Mouse (Mus musculus) limb, embryonic 11.5 days (tissue): ENCODE data around the gene Vsig2. TPM values are rescaled to one million over a fixed set of nuclear protein-coding genes. Genes with fewer than 3 reads are reported as not detected.
A peak's percentile ranks its signal among the peaks of the same experiment; 100 is the strongest.

ENCODE experiments used
- ATAC-seq: fragments of 200-750 bp; cut with Nextera tagmentation; 2 replicates; pipeline ENCODE4 v1.8.0; 2017; ENCODE audit warnings: low read depth; ENCODE audit not compliant: insufficient number of reproducible peaks, low FRiP score, low TSS enrichment
- DNase-seq: peaks from one replicate; pipeline ENCODE4 v3.0.0-alpha.2; 2015; ENCODE audit warnings: low spot score
- H3K27ac ChIP-seq: fragments of 300-500 bp; sonication (generic); replicated peaks from 2 replicates; pipeline ENCODE4 v1.5.1; 2014; ENCODE audit warnings: low read depth, mild to moderate bottlenecking, low read length
- H3K27me3 ChIP-seq: fragments of 300-500 bp; sonication (generic); 2 replicates; pipeline ENCODE4 v1.6.1; 2014; ENCODE audit warnings: mild to moderate bottlenecking, low read length, mixed read lengths; ENCODE audit not compliant: control insufficient read depth, insufficient read depth
- H3K36me3 ChIP-seq: fragments of 300-500 bp; sonication (generic); 2 replicates; pipeline ENCODE4 v1.6.1; 2014; ENCODE audit warnings: mild to moderate bottlenecking, low read length, moderate library complexity, mixed read lengths; ENCODE audit not compliant: control insufficient read depth, insufficient read depth
- H3K4me1 ChIP-seq: fragments of 300-500 bp; sonication (generic); 2 replicates; pipeline ENCODE4 v1.6.1; 2014; ENCODE audit warnings: low read length, mixed read lengths; ENCODE audit not compliant: control insufficient read depth, insufficient read depth
- H3K4me2 ChIP-seq: fragments of 300-500 bp; sonication (generic); 2 replicates; pipeline ENCODE4 v1.6.1; 2014; ENCODE audit warnings: low read depth, mild to moderate bottlenecking, moderate library complexity; ENCODE audit not compliant: severe bottlenecking
- H3K4me3 ChIP-seq: fragments of 300-500 bp; sonication (generic); 2 replicates; pipeline ENCODE4 v1.5.1; 2014; ENCODE audit warnings: low read depth, low read length
- H3K9ac ChIP-seq: fragments of 300-500 bp; sonication (generic); 2 replicates; pipeline ENCODE4 v1.6.1; 2014; ENCODE audit warnings: mild to moderate bottlenecking, low read length
- H3K9me3 ChIP-seq: fragments of 300-500 bp; sonication (generic); 2 replicates; pipeline ENCODE4 v1.6.1; 2016; ENCODE audit warnings: low read length; ENCODE audit not compliant: control insufficient read depth
- WGBS: fragments of 180-500 bp; shearing (Covaris S2); extraction: QIAGEN DNeasy Blood & Tissue Kit; methylation state at CpG from one replicate; pipeline ENCODE4 v1.1.7; 2014; 5-methylcytosine and 5-hydroxymethylcytosine counted together
- polyA plus RNA-seq: library from polyadenylated mRNA; unstranded; fragments of >200 nt; fragmentation: Nextera tagmentation; extraction: Ambion mirVana; gene quantifications from 2 replicates; pipeline ENCODE4 v1.2.1, GENCODE M21; 2014

The Vsig2 gene
- polyA plus RNA-seq, 1 experiment from 2014 or later = 0.87 TPM

GRCm38 (mm10) chr9:37512097-37512496 is 27.0 kb upstream of the Vsig2 start:
- ATAC-seq = no peak

DNA sequence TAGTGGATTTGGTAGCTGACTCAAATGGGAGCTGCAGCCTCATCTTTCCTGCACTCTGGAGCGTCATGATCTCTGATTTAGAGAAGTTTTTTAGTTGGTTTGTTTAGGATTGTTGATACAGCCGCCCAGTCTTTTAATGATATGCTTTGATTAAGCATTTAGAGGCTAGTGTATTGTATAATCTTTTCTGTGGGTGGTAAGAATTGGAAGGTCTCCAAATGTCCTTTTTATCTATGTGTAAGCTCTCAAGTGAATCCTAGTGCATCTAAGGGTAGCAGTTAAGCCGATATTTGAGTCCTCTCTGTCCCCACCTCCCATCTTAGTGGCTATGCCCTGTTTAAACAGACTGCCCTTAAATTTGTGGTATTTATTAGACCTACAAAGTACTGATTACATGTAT is 24.6 kb upstream of the Vsig2 start:
- no peaks in the 10 kb centered on the region for H3K9me3 ChIP-seq
- no peak overlapping the region for H3K9ac ChIP-seq
- ATAC-seq = no peak
- H3K4me1 ChIP-seq = no peaks in the 10 kb centered on the region
- no peaks in the 10 kb centered on the region for H3K27me3 ChIP-seq
- no peak overlapping the region for H3K4me2 ChIP-seq
- no peak overlapping the region for H3K27ac ChIP-seq
- no peaks in the 10 kb centered on the region for H3K36me3 ChIP-seq
- WGBS = 91% methylated on average over 3 of the region's 3 CpGs
- DNase-seq = no peak
- no peak overlapping the region for H3K4me3 ChIP-seq

More at GRCm38 (mm10) chr9:37512097-37512496, 27.0 kb upstream of the Vsig2 start:
- Histone ChIP-seq H3K4me1 (no peaks in the 10 kb centered on the region), H3K9me3 (no peaks in the 10 kb centered on the region), H3K9ac (no peak overlapping the region), H3K27me3 (no peaks in the 10 kb centered on the region), H3K36me3 (no peaks in the 10 kb centered on the region), H3K4me3 (no peak overlapping the region), H3K4me2 (no peak overlapping the region), H3K27ac (no peak overlapping the region)
- 84% methylated on average over 2 of the region's 2 CpGs for WGBS
- no peak for DNase-seq

GRCm38 (mm10) chr9:37517467-37517866 is 21.6 kb upstream of the Vsig2 start:
- no peak overlapping the region for H3K4me2 ChIP-seq
- no peak overlapping the region for H3K9ac ChIP-seq
- H3K9me3 ChIP-seq = no peaks in the 10 kb centered on the region
- H3K27me3 ChIP-seq = no peaks in the 10 kb centered on the region
- H3K4me1 ChIP-seq = no peaks in the 10 kb centered on the region
- H3K36me3 ChIP-seq = no peaks in the 10 kb centered on the region; the same call in 1 of the 2 replicates
- DNase-seq = no peak
- no peak for ATAC-seq
- no peak overlapping the region for H3K27ac ChIP-seq
- H3K4me3 ChIP-seq = no peak overlapping the region
- WGBS = 78% methylated on average over 1 of the region's 1 CpGs

DNA sequence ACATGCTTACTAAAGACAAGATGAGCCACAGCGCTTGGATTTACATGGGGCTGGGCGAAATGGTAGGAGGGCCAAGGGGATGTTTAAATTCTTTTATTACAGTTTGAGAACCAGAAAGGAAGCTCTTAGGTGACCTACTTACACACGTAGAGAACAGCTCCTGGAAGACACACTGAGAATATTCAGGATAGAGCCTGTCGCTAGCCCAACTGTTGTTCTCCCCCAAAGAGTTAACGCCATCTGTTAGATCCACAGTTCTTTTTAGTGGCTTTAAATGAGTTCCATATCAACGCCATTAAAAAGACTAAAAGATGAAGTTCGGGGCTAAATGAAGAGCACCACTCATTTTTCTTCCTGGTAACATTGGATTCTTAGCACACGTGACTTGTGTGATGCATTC is 20.1 kb upstream of the Vsig2 start:
- Histone ChIP-seq H3K9ac (no peak overlapping the region), H3K9me3 (no peaks in the 10 kb centered on the region), H3K4me2 (no peak overlapping the region), H3K27ac (no peak overlapping the region), H3K4me1 (no peaks in the 10 kb centered on the region), H3K36me3 (no peaks in the 10 kb centered on the region; the same call in 1 of the 2 replicates), H3K4me3 (no peak overlapping the region), H3K27me3 (no peaks in the 10 kb centered on the region)
- DNase-seq (no peak), ATAC-seq (no peak)
- 91% methylated on average over 8 of the region's 8 CpGs for WGBS

GRCm38 (mm10) chr9:37519995-37520394 is 19.1 kb upstream of the Vsig2 start:
- H3K27ac ChIP-seq = no peak overlapping the region
- no peak overlapping the region for H3K9ac ChIP-seq
- H3K4me3 ChIP-seq = no peak overlapping the region
- H3K36me3 ChIP-seq = no peaks in the 10 kb centered on the region; the same call in 1 of the 2 replicates
- H3K27me3 ChIP-seq = no peaks in the 10 kb centered on the region
- H3K9me3 ChIP-seq = no peaks in the 10 kb centered on the region
- ATAC-seq (no peak), DNase-seq (no peak)
- no peaks in the 10 kb centered on the region for H3K4me1 ChIP-seq
- WGBS = 93% methylated on average over 2 of the region's 2 CpGs
- no peak overlapping the region for H3K4me2 ChIP-seq

DNA sequence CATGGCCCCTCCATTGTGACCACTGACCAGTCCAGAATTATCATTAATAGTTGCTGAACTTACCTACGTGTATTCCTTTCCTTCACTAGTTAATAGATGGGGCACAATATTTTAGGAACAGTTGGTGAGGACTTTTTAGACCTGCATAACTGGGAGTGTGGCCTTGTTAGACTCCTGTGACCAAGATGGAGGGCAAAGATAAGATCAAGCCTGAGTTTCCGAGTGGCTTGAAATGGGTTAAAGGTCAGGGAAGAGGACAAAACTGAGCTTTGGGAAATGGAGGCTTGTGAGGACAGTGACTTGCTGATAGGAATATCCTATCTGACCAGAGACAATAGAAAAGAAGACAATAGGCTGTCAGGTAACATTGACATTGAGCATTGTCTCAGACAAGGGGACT is 13.6 kb upstream of the Vsig2 start:
- no peak overlapping the region for H3K9ac ChIP-seq
- no peak for ATAC-seq
- no peaks in the 10 kb centered on the region for H3K9me3 ChIP-seq
- no peak overlapping the region for H3K4me2 ChIP-seq
- peaks cover 43% of the 10 kb centered on the region for H3K27me3 ChIP-seq
- no peak overlapping the region for H3K27ac ChIP-seq
- no peak overlapping the region for H3K4me3 ChIP-seq
- H3K36me3 ChIP-seq = no peaks in the 10 kb centered on the region; the same call in 1 of the 2 replicates
- no peak for DNase-seq
- H3K4me1 ChIP-seq = peaks cover 13% of the 10 kb centered on the region; the same call in 1 of the 2 replicates
- 87% methylated on average over 2 of the region's 2 CpGs for WGBS

DNA sequence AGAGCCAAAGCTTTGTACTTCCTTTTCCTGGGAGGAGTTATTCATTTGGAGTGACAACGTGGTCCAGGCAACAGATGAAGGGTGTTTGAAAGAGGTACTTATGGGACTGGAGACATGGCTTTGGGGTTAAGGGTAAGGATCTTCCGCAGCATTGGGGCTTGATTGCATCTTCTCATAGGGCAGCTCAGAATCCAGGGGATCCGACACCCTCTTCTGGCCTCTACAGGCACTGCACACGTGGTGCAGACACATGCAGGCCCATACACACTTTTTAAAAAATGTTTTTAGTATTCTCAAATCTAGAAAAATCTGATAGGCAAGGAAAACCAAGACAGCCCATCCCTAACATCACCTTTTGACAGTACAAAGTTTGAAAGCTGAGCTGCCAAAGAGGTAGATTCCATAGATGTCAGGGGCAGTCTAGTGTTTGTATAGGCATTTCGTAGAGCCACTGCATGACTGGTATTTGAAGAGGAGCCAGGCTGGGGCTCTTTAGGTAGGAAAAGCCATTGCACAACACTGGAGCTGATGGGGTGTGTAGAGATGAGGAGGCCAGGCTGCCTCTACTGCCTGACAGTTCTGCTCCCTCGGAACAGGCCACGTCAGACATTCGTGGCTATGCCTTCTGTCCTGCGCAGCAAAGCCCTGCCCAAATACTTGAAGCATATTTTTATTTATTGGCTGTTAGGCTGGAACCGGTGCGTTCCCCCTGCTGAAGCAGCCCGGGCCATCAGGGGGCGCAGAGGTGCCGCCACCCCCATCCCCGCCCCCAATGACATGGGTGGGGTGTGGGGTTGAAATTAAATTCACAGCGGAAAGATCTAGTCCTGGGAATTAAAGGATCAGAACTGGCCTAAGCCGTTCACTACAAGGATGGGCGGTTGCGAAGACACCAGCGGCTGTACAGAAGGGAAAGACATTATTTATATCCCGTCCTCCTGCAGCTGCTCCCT is 12.3 kb upstream of the Vsig2 start:
- Histone ChIP-seq H3K9ac (no peak overlapping the region), H3K9me3 (no peaks in the 10 kb centered on the region), H3K27me3 (peaks cover 55% of the 10 kb centered on the region), H3K27ac (no peak overlapping the region), H3K4me2 (no peak overlapping the region; the same call in 1 of the 2 replicates), H3K4me3 (no peak overlapping the region), H3K36me3 (no peaks in the 10 kb centered on the region; the same call in 1 of the 2 replicates), H3K4me1 (peaks cover 17% of the 10 kb centered on the region)
- DNase-seq = peak; percentile 32
- no peak for ATAC-seq
- WGBS = 24% methylated on average over 21 of the region's 21 CpGs

GRCm38 (mm10) chr9:37527396-37528224 is 11.4 kb upstream of the Vsig2 start, which contains the start of gene Esam:
TSS of gene Esam (plus strand) at chr9:37528078.
- H3K4me2 ChIP-seq = peak within 1 kb of the TSS; percentile 32
- H3K9me3 ChIP-seq = no peaks in the 10 kb centered on the region
- no peak within 1 kb of the TSS for H3K27ac ChIP-seq
- H3K4me1 ChIP-seq = peaks cover 17% of the 10 kb centered on the region
- H3K9ac ChIP-seq = no peak within 1 kb of the TSS
- H3K27me3 ChIP-seq = peaks cover 60% of the 10 kb centered on the region
- peak; percentile 47 for DNase-seq
- ATAC-seq = no peak
- no peaks in the 10 kb centered on the region; the same call in 1 of the 2 replicates for H3K36me3 ChIP-seq
- peak within 1 kb of the TSS; percentile 12; the same call in 1 of the 2 replicates for H3K4me3 ChIP-seq
- whole genome bisulfite sequencing = 2% methylated on average over 41 of the region's 41 CpGs
